Mouse (Mus musculus) CH12.LX (cell line): Measurements from ENCODE around the gene AC129217.1. TPM values are rescaled to one million over a fixed set of nuclear protein-coding genes. Genes with fewer than 3 reads are reported as not detected.

Experiments used
- DNase-seq: peaks from one replicate; pipeline ENCODE4 v3.0.0-alpha.2; 2013; ENCODE audit errors: extremely low read depth
- H3K27ac ChIP-seq: 2 replicates; pipeline ENCODE4 v1.5.1; 2012; ENCODE audit warnings: low read depth, mild to moderate bottlenecking, control low read depth, moderate library complexity; ENCODE audit not compliant: insufficient read depth
- H3K27me3 ChIP-seq: replicated peaks from 2 replicates; pipeline ENCODE3; 2012; ENCODE audit warnings: inconsistent platforms
- H3K36me3 ChIP-seq, 2 experiments: replicated peaks in 1 of 2; 2 replicates each; pipeline versions ENCODE3 to v1.6.1; 2012; ENCODE audit warnings: inconsistent platforms in 1 of 2, low read length in 1 of 2, mild to moderate bottlenecking in 1 of 2, mixed read lengths in 1 of 2, moderate library complexity in 1 of 2; ENCODE audit not compliant: control insufficient read depth in 1 of 2, insufficient read depth in 1 of 2
- H3K4me1 ChIP-seq, 2 experiments: 2 replicates each; pipeline ENCODE4 v1.6.1; 2012; ENCODE audit warnings: inconsistent platforms in 1 of 2, moderate library complexity in 1 of 2; ENCODE audit not compliant: insufficient read depth in 2 of 2, control insufficient read depth in 1 of 2
- H3K4me2 ChIP-seq: 2 replicates; pipeline ENCODE4 v1.6.1; 2012; ENCODE audit warnings: low read depth, mild to moderate bottlenecking, control low read depth; ENCODE audit not compliant: poor library complexity, insufficient read depth, severe bottlenecking
- H3K4me3 ChIP-seq, 3 experiments: fragments of 150-350 bp in 1 of 3; sonication (generic) in 1 of 3; replicated peaks in 1 of 3; 2 replicates each; pipeline versions ENCODE3 to v1.5.1; 2011 to 2012; ENCODE audit warnings: low read depth in 2 of 3, low read length in 2 of 3, mild to moderate bottlenecking in 2 of 3, moderate library complexity in 2 of 3, control low read depth in 1 of 3, improper control_type of control experiment in 1 of 3, inconsistent platforms in 1 of 3, mixed read lengths in 1 of 3; ENCODE audit not compliant: poor library complexity in 1 of 3
- H3K79me2 ChIP-seq: replicated peaks from 2 replicates; pipeline ENCODE4 v1.6.1; 2012; ENCODE audit warnings: mild to moderate bottlenecking, moderate library complexity; ENCODE audit not compliant: control insufficient read depth, poor library complexity, insufficient read depth, severe bottlenecking; ENCODE audit errors: extremely low read depth
- H3K9ac ChIP-seq: 2 replicates; pipeline ENCODE4 v1.6.1; 2012; ENCODE audit warnings: low read depth, mild to moderate bottlenecking, control low read depth, moderate library complexity; ENCODE audit not compliant: insufficient read depth
- H3K9me3 ChIP-seq: replicated peaks from 2 replicates; pipeline ENCODE3; 2012; ENCODE audit warnings: low read length, inconsistent platforms, mixed read lengths
- CHD1 ChIP-seq: IDR thresholded peaks from 2 replicates; pipeline ENCODE4 v1.6.1; 2012; ENCODE audit warnings: low read depth, low read length, improper control_type of control experiment, inconsistent platforms
- CHD2 ChIP-seq: IDR thresholded peaks from 2 replicates; pipeline ENCODE4 v1.6.1; 2011; ENCODE audit warnings: low read length, improper control_type of control experiment
- EP300 ChIP-seq: IDR thresholded peaks from 2 replicates; pipeline ENCODE4 v1.6.1; 2011; ENCODE audit warnings: low read length, improper control_type of control experiment
- GABPA ChIP-seq: IDR thresholded peaks from 2 replicates; pipeline ENCODE4 v1.6.1; 2012; ENCODE audit warnings: low read depth, low read length, improper control_type of control experiment, inconsistent platforms; ENCODE audit not compliant: insufficient replicate concordance
- IRF4 ChIP-seq: IDR thresholded peaks from 2 replicates; pipeline ENCODE4 v1.6.1; 2014; ENCODE audit warnings: low read depth, mild to moderate bottlenecking, inconsistent platforms, low read length, improper control_type of control experiment
- JUN ChIP-seq: IDR thresholded peaks from 2 replicates; pipeline ENCODE4 v1.6.1; 2011; ENCODE audit warnings: low read depth, mild to moderate bottlenecking, low read length, improper control_type of control experiment, moderate library complexity; ENCODE audit not compliant: insufficient read depth
- KAT2A ChIP-seq: IDR thresholded peaks from 2 replicates; pipeline ENCODE4 v1.6.1; 2012; ENCODE audit warnings: low read length, improper control_type of control experiment, inconsistent platforms; ENCODE audit not compliant: insufficient replicate concordance
- MAFK ChIP-seq: IDR thresholded peaks from 2 replicates; pipeline ENCODE4 v1.6.1; 2011; ENCODE audit warnings: low read length, improper control_type of control experiment; ENCODE audit not compliant: insufficient replicate concordance
- MXI1 ChIP-seq: IDR thresholded peaks from 2 replicates; pipeline ENCODE4 v1.6.1; 2011; ENCODE audit warnings: mild to moderate bottlenecking, low read depth, low read length, improper control_type of control experiment
- NELFE ChIP-seq: IDR thresholded peaks from 2 replicates; pipeline ENCODE4 v1.6.1; 2011; ENCODE audit warnings: low read depth, low read length, improper control_type of control experiment
- POLR2A ChIP-seq: IDR thresholded peaks from 2 replicates; pipeline ENCODE4 v1.6.1; 2011; ENCODE audit warnings: low read depth, mild to moderate bottlenecking, improper control_type of control experiment, low read length
- POLR2AphosphoS2 ChIP-seq: IDR thresholded peaks from 2 replicates; pipeline ENCODE4 v1.6.1; 2011; ENCODE audit warnings: low read depth, low read length, improper control_type of control experiment
- RAD21 ChIP-seq: IDR thresholded peaks from 2 replicates; pipeline ENCODE4 v1.6.1; 2011; ENCODE audit warnings: low read depth, mild to moderate bottlenecking, low read length, improper control_type of control experiment, moderate library complexity
- SIN3A ChIP-seq: IDR thresholded peaks from 2 replicates; pipeline ENCODE4 v1.6.1; 2012; ENCODE audit warnings: low read length, improper control_type of control experiment, inconsistent platforms
- TCF12 ChIP-seq: IDR thresholded peaks from 2 replicates; pipeline ENCODE4 v1.6.1; 2014; ENCODE audit warnings: low read depth, mild to moderate bottlenecking, inconsistent platforms, low read length, improper control_type of control experiment
- UBTF ChIP-seq: IDR thresholded peaks from 2 replicates; pipeline ENCODE4 v1.6.1; 2012; ENCODE audit warnings: low read depth, mild to moderate bottlenecking, inconsistent platforms, low read length, improper control_type of control experiment, moderate library complexity
- USF1 ChIP-seq: IDR thresholded peaks from 2 replicates; pipeline ENCODE4 v1.6.1; 2014; ENCODE audit warnings: low read depth, mild to moderate bottlenecking, inconsistent platforms, low read length, improper control_type of control experiment
- USF2 ChIP-seq: conservative IDR thresholded peaks from 2 replicates; pipeline ENCODE4 v1.6.1; 2011; ENCODE audit warnings: low read depth, low read length, improper control_type of control experiment
- ZMIZ1 ChIP-seq: IDR thresholded peaks from 2 replicates; pipeline ENCODE4 v1.6.1; 2012; ENCODE audit warnings: low read depth, mild to moderate bottlenecking, inconsistent platforms, low read length, improper control_type of control experiment
- ZNF384 ChIP-seq: IDR thresholded peaks from 2 replicates; pipeline ENCODE4 v1.6.1; 2012; ENCODE audit warnings: low read depth, low read length, improper control_type of control experiment, inconsistent platforms
- dilution Hi-C: fragments of 300-500 bp; cut with MboI; formaldehyde crosslinking; loops from 2 replicates; pipeline ENCODE4 v1.14.3; 2020; ENCODE audit warnings: low sequenced_read_pairs; ENCODE audit not compliant: extremely low pct_unique_long_range_greater_than_20kb, extremely low pct_ligation_motif_present
- in situ Hi-C: fragments of 300-500 bp; cut with MboI; formaldehyde crosslinking; loops from 3 replicates; pipeline ENCODE4 v1.14.3; 2019; ENCODE audit warnings: low sequenced_read_pairs, low pct_ligation_motif_present, low pct_unique_long_range_greater_than_20kb, mixed read lengths
- polyA plus RNA-seq: library from polyadenylated mRNA; unstranded; fragments of >175 nt; gene quantifications from 2 replicates; pipeline ENCODE4 v1.2.1, GENCODE M21; 2012; ENCODE audit warnings: low read depth; ENCODE audit not compliant: insufficient read length
- total RNA-seq, 2 experiments: library from RNA; depleted of rRNA; stranded (reverse); fragments of 300-350 nt in 1 of 2; fragments of >200 nt in 1 of 2; gene quantifications; 2 replicates each; pipeline ENCODE4 v1.2.3; 2012 to 2014

Gene AC129217.1
- total and polyA plus RNA-seq, 3 experiments, result 0.25 to 77.4 (median 5.1) TPM

GRCm38 (mm10) chr19:8881034-8881392 lies 51.4 kb downstream of the AC129217.1 start:
- dilution Hi-C loops (no loop called here), in situ Hi-C loops (no loop called here)
- H3K4me3 ChIP-seq, result peak overlapping the region; percentile 90 to 97 (median 95)
- no peak overlapping the region for H3K27ac ChIP-seq
- no peaks in the 10 kb centered on the region for H3K9me3 ChIP-seq
- peaks cover 6 to 28% of the 10 kb centered on the region in 2 experiments for H3K36me3 ChIP-seq
- H3K4me1 ChIP-seq, result peaks cover 0 to 16% of the 10 kb centered on the region in 2 experiments; a peak in 3 of 4 replicates
- peak overlapping the region; percentile 73 for H3K9ac ChIP-seq
- no peaks in the 10 kb centered on the region for H3K79me2 ChIP-seq
- no peak for DNase-seq
- TF ChIP-seq USF2 (peak; percentile 5; the same call in 1 of the 2 replicates), UBTF (no peak)
- no peaks in the 10 kb centered on the region for H3K27me3 ChIP-seq
- peak overlapping the region; percentile 68 for H3K4me2 ChIP-seq

- H3K27me3 ChIP-seq, result no peaks in the 10 kb centered on the region
- H3K79me2 ChIP-seq, result peaks cover 4% of the 10 kb centered on the region; the same call in 1 of the 2 replicates
- no peak for DNase-seq
- peaks cover 0 to 10% of the 10 kb centered on the region in 2 experiments for H3K36me3 ChIP-seq
- H3K4me1 ChIP-seq, result peaks cover 0 to 26% of the 10 kb centered on the region in 2 experiments; a peak in 3 of 4 replicates
- H3K9me3 ChIP-seq, result no peaks in the 10 kb centered on the region
- no peak for TF ChIP-seq ZNF384
- no peak for TF ChIP-seq JUN
- TF ChIP-seq IRF4, result no peak
- TF ChIP-seq RAD21, result no peak
- TF ChIP-seq USF1, result no peak
- TF ChIP-seq UBTF, result no peak
- TF ChIP-seq, all 38 proteins: peak for 0
- no peak within 1 kb of the TSS for H3K9ac ChIP-seq
- no peak within 1 kb of the TSS for H3K4me2 ChIP-seq
- H3K27ac ChIP-seq, result no peak within 1 kb of the TSS
- H3K4me3 ChIP-seq, result no peak within 1 kb of the TSS
- dilution Hi-C loops (no loop called here), in situ Hi-C loops (no loop called here)
These were observed 54.0 kb downstream of the AC129217.1 start, which contains the start of the genes Lbhd1 and Gm49403 for GRCm38 (mm10) chr19:8883616-8884015. Gene Lbhd1, plus strand, starts transcription at chr19:8883732. Gene Gm49403, plus strand, starts transcription at chr19:8883930.

GRCm38 (mm10) chr19:8886916-8887584 lies 57.5 kb downstream of the AC129217.1 start:
- Histone ChIP-seq H3K36me3 (peaks cover 14 to 22% of the 10 kb centered on the region in 2 experiments), H3K9ac (peak overlapping the region; percentile 95), H3K27ac (no peak overlapping the region), H3K9me3 (no peaks in the 10 kb centered on the region), H3K4me1 (peaks cover 0 to 32% of the 10 kb centered on the region in 2 experiments; a peak in 2 of 4 replicates), H3K79me2 (peaks cover 26% of the 10 kb centered on the region), H3K4me3 (peak overlapping the region; percentile 6 to 77 (median 68)), H3K4me2 (peak overlapping the region; percentile 66), H3K27me3 (no peaks in the 10 kb centered on the region)
- no peak for DNase-seq
- TF ChIP-seq GABPA (no peak), POLR2AphosphoS2 (peak; percentile 93), MAFK (no peak), USF1 (no peak), CHD1 (peak; percentile 27), EP300 (no peak), CHD2 (peak; percentile 85), SIN3A (peak; percentile 43; the same call in 1 of the 2 replicates), ZMIZ1 (peak; percentile 66; the same call in 1 of the 2 replicates), NELFE (0 out of 2 replicates have a peak, but pooled peaks have one; percentile 44), POLR2A (peak; percentile 46), KAT2A (0 out of 2 replicates have a peak, but pooled peaks have one; percentile 41), TCF12 (no peak), MXI1 (0 out of 2 replicates have a peak, but pooled peaks have one; percentile 44), IRF4 (no peak)
- dilution Hi-C loops (no loop called here), in situ Hi-C loops (no loop called here)
